Mouse (Mus musculus) C2C12 (cell line): ENCODE data around the gene Nlk. TPM values are rescaled to one million over a fixed set of nuclear protein-coding genes. Genes with fewer than 3 reads are reported as not detected.

ENCODE experiments used
- H3K27me3 ChIP-seq: one replicate; pipeline ENCODE4 v1.6.1; 2011; ENCODE audit not compliant: control insufficient read depth, insufficient read depth, insufficient read length
- H3K36me3 ChIP-seq: one replicate; pipeline ENCODE4 v1.6.1; 2011; ENCODE audit not compliant: control insufficient read depth, insufficient read depth
- H3K4me3 ChIP-seq: one replicate; pipeline ENCODE4 v1.5.1; 2011; ENCODE audit warnings: mild to moderate bottlenecking, control low read depth; ENCODE audit not compliant: poor library complexity, insufficient read depth, severe bottlenecking
- H3K79me2 ChIP-seq: one replicate; pipeline ENCODE4 v1.6.1; 2011; ENCODE audit not compliant: control insufficient read depth, insufficient read depth
- H3K79me3 ChIP-seq: one replicate; pipeline ENCODE4 v1.6.1; 2011; ENCODE audit warnings: low read depth, control low read depth
- H3ac ChIP-seq: one replicate; pipeline ENCODE3; 2011; ENCODE audit warnings: low read depth; ENCODE audit not compliant: control insufficient read depth, insufficient read length
- CEBPB ChIP-seq: IDR thresholded peaks from one replicate; pipeline ENCODE4 v1.6.1; 2011; ENCODE audit warnings: low read depth, mild to moderate bottlenecking, control low read depth, moderate library complexity
- CTCF ChIP-seq: IDR thresholded peaks from one replicate; pipeline ENCODE4 v1.5.1; 2011; ENCODE audit not compliant: control insufficient read depth, insufficient read depth, insufficient read length
- FOSL1 ChIP-seq: IDR thresholded peaks from one replicate; pipeline ENCODE4 v1.8.0; 2011; ENCODE audit warnings: mild to moderate bottlenecking, low read length; ENCODE audit not compliant: poor library complexity, insufficient read depth, severe bottlenecking
- MAX ChIP-seq: IDR thresholded peaks from one replicate; pipeline ENCODE4 v1.6.1; 2011; ENCODE audit warnings: mild to moderate bottlenecking, control low read depth
- MYOD1 ChIP-seq: IDR thresholded peaks from one replicate; pipeline ENCODE4 v1.6.1; 2011; ENCODE audit warnings: low read depth; ENCODE audit not compliant: control insufficient read depth, insufficient read length
- MYOG ChIP-seq: IDR thresholded peaks from one replicate; pipeline ENCODE4 v1.6.1; 2011; ENCODE audit not compliant: control insufficient read depth, insufficient read length; ENCODE audit errors: extremely low read depth
- USF1 ChIP-seq: IDR thresholded peaks from one replicate; pipeline ENCODE4 v1.6.1; 2011; ENCODE audit warnings: low read depth, mild to moderate bottlenecking, control low read depth, moderate library complexity
- long read RNA-seq, 2 experiments: library from polyadenylated mRNA; unstranded; transcript quantifications; one replicate each; pipeline ENCODE4 v2.0.0; 2019 to 2020
- polyA plus RNA-seq: library from polyadenylated mRNA; unstranded; fragments of >200 nt; fragmentation: generic; extraction: Trizol; gene quantifications from one replicate; pipeline ENCODE4 v1.2.1, GENCODE M21; 2012; ENCODE audit warnings: missing spikeins

Nlk gene
- polyA plus RNA-seq: 5.9 TPM
- long read RNA-seq, experiment 1, partial matches to known transcripts: 0 of 3 reads
- long read RNA-seq, experiment 1, other reads (novel, unspliced or antisense): 3 of 3 reads
- long read RNA-seq, experiment 2, full-length matches to known transcripts: 6 of 11 reads
- long read RNA-seq, experiment 2, partial matches to known transcripts: 0 of 11 reads
- long read RNA-seq, experiment 2, other reads (novel, unspliced or antisense): 5 of 11 reads

DNA sequence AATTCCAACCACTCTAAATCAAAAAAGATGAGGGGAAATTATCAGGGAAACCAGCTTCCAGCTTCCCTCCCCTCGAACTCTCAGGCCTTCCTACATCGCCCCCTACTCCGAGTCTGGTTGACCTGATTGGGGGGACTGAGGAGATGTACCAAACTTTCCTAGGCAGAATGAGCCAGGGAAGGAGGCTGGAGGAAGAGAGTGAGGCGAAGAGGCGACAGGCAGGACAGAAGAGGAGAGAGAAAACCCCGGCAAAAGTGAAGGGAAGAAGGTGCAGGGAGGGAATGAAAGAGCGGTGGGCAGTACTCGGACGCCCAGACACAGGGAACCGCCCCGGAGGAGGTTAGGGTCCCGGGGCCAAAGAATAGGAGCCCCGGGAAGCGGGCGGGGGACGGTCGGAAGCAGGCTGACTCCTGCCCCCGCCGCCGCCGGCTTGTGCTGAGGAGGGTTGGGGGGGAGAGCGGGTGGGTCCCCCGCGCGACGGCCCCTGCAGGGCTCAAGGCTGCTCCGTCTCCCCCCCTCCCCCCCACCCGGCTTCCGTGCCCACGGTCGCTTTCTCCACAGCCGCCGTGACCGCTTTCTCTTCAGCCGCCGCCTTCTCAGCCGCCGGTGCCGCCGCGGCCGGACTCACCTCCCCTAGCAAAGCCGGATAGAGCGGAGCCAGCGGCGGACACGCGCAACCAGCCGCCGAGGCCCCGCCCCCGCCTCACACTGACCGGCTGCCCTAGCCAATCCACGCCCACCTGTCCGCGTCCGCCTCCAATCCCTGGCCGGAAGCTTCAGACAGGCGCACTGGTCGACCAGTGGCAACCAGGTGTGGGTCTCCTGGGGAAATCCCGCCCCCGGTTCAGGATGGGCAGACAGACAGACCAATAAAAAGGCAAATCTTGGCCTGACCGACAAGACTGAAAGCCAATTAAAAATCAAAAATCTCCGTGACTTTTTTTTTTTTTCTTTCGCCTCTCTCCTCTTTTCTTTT is at the start of gene Nlk:
Gene Nlk, minus strand, starts transcription at position 597 of the 976 bp plus-strand sequence.
- TF ChIP-seq MAX (peak; percentile 35), USF1 (no peak)
- peaks cover 49% of the 10 kb centered on the region for H3K79me2 ChIP-seq
- peaks cover 33% of the 10 kb centered on the region for H3K79me3 ChIP-seq
- H3ac ChIP-seq: peak within 1 kb of the TSS; percentile 81
- H3K27me3 ChIP-seq: no peaks in the 10 kb centered on the region
- H3K36me3 ChIP-seq: peaks cover 5% of the 10 kb centered on the region
- H3K4me3 ChIP-seq: peak within 1 kb of the TSS; percentile 86

DNA sequence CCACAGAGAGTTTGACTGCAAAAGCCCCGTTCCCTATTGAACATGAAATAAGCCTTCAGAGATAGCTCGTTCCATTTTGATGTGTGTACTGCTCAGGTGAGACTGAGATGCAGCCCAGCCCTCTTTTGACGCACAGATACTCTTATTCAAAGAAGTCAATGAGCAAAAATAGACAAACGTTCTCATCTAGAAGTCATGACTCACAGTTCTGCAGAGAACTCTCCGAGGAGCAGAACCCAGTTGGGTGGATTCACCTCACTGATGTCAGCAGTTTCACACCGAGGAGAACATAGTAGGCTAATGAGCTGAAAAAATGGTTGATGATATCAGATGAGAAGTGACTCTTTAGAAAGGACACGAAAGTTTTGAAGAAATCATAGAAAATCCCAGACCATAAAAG is 49.1 kb upstream of the Nlk start:
- H3K79me2 ChIP-seq: peaks cover 18% of the 10 kb centered on the region
- H3K27me3 ChIP-seq: no peaks in the 10 kb centered on the region
- H3K79me3 ChIP-seq: peaks cover 7% of the 10 kb centered on the region
- TF ChIP-seq CEBPB: no peak
- no peak for TF ChIP-seq MYOG
- TF ChIP-seq MYOD1: no peak
- no peak for TF ChIP-seq MAX
- TF ChIP-seq USF1: no peak
- TF ChIP-seq CTCF: no peak
- TF ChIP-seq FOSL1: no peak
- peaks cover 20% of the 10 kb centered on the region for H3K36me3 ChIP-seq
- no peak overlapping the region for H3K4me3 ChIP-seq
- H3ac ChIP-seq: no peak overlapping the region

DNA sequence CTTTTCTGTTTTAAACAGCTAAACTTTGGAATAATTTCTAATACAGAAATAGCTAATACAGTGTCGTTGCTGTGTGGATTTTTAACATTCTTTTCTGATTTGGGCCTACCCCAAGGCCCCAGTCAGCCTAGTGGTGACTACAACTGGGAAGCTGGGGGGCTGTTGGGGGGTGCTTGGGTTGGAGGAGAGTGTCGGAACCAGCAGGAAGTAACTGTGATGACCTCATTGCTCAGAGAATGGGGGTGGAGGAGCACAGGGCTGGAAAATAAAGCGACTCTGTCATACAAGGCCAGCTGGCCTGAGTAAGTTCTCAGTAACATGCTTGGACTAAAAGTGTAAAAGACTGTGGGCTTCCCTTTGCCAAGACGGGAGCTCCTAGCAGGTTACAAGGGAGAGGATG is 48.3 kb upstream of the Nlk start:
- no peak for TF ChIP-seq CEBPB
- TF ChIP-seq CTCF: no peak
- no peak for TF ChIP-seq MAX
- no peak for TF ChIP-seq MYOG
- no peak for TF ChIP-seq FOSL1
- TF ChIP-seq MYOD1: no peak
- TF ChIP-seq USF1: no peak
- H3K79me3 ChIP-seq: peaks cover under 1% of the 10 kb centered on the region
- peaks cover 20% of the 10 kb centered on the region for H3K36me3 ChIP-seq
- no peak overlapping the region for H3ac ChIP-seq
- H3K4me3 ChIP-seq: no peak overlapping the region
- H3K79me2 ChIP-seq: peaks cover 10% of the 10 kb centered on the region
- H3K27me3 ChIP-seq: no peaks in the 10 kb centered on the region

DNA sequence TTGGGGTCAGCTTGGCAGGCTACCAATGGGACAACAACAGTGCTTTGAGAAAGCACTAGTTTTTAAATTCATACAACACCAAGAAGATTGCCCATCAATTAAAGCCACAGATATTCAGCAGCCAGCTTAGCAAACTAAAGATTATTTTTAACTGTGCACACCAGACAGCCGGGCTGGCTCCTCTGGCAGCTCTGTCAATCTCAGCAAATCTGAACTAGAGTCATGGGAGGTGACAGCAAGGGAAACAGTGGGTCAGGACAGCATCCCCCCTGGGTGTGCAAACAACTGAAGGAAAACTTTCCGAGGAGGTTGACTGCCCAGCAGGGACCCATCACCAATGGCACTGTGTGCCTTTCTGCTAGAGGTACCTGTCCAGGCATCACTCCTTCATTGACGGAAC is 45.3 kb upstream of the Nlk start:
- TF ChIP-seq USF1 (no peak), MYOG (no peak), CEBPB (no peak), MYOD1 (no peak), MAX (no peak), FOSL1 (no peak)
- Histone ChIP-seq H3K36me3 (peaks cover 5% of the 10 kb centered on the region), H3ac (no peak overlapping the region), H3K4me3 (no peak overlapping the region), H3K27me3 (peaks cover 3% of the 10 kb centered on the region), H3K79me2 (no peaks in the 10 kb centered on the region), H3K79me3 (no peaks in the 10 kb centered on the region)

DNA sequence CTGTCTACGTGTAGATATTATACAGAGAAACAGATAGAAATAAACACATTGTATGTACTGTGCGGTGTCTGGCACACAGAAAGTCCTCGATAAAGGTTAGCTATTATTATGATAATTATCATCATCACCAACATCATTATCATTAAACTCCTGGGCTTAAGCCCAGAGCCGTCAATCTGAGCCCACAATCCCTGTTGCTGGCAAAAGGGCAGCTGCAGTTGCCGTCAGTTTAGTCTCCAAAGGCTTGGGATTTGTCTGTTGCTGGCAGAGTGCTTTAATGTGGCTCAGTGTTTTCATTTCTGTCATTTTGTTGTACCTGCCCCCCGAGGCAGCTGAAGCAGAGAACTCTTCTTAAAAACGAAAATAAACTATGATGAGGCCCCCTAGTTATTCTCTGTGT is 44.8 kb upstream of the Nlk start:
- H3K79me2 ChIP-seq: no peaks in the 10 kb centered on the region
- peaks cover 6% of the 10 kb centered on the region for H3K27me3 ChIP-seq
- H3K79me3 ChIP-seq: no peaks in the 10 kb centered on the region
- no peak for TF ChIP-seq MYOG
- no peak overlapping the region for H3K4me3 ChIP-seq
- peaks cover 5% of the 10 kb centered on the region for H3K36me3 ChIP-seq
- H3ac ChIP-seq: no peak overlapping the region

DNA sequence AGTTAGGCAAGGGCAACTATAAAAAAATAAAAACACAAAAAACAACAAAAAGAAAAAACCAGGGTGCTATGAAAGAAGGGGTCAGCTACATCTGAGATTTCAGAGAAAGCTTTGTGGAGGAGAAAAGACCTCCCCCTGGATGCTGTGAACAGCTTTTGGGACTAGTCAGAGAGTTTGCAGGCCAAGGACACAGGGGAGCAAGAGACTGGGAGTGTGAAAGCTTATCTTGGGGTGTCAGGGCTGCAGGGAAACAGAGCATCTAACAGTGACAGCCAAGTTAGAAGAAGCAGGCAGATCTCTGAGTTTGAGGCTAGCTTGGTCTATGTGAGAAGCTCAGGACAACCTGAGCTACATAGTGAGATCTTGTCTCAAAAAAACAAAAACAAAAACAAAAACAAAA is 42.2 kb upstream of the Nlk start:
- H3K79me2 ChIP-seq: no peaks in the 10 kb centered on the region
- H3K36me3 ChIP-seq: no peaks in the 10 kb centered on the region
- H3K4me3 ChIP-seq: no peak overlapping the region
- no peak for TF ChIP-seq CEBPB
- TF ChIP-seq FOSL1: no peak
- no peak for TF ChIP-seq MAX
- no peak for TF ChIP-seq USF1
- no peak for TF ChIP-seq CTCF
- TF ChIP-seq MYOD1: no peak
- TF ChIP-seq MYOG: no peak
- no peaks in the 10 kb centered on the region for H3K79me3 ChIP-seq
- no peak overlapping the region for H3ac ChIP-seq
- peaks cover 6% of the 10 kb centered on the region for H3K27me3 ChIP-seq
